Mouse (Mus musculus) kidney, adult 2 months (tissue): Measurements from ENCODE around the gene Dlat.

Experiments used
- CTCF ChIP-seq: fragments of 200-500 bp; conservative IDR thresholded peaks from 2 replicates; pipeline ENCODE4 v1.5.1; 2011; ENCODE audit warnings: low read depth, mild to moderate bottlenecking, control low read depth, low read length, moderate library complexity, mixed read lengths; ENCODE audit not compliant: insufficient read depth, insufficient read length
- POLR2A ChIP-seq: fragments of 200-500 bp; IDR thresholded peaks from one replicate; pipeline ENCODE4 v1.6.1; 2011; ENCODE audit warnings: low read depth, low read length, control low read depth

DNA sequence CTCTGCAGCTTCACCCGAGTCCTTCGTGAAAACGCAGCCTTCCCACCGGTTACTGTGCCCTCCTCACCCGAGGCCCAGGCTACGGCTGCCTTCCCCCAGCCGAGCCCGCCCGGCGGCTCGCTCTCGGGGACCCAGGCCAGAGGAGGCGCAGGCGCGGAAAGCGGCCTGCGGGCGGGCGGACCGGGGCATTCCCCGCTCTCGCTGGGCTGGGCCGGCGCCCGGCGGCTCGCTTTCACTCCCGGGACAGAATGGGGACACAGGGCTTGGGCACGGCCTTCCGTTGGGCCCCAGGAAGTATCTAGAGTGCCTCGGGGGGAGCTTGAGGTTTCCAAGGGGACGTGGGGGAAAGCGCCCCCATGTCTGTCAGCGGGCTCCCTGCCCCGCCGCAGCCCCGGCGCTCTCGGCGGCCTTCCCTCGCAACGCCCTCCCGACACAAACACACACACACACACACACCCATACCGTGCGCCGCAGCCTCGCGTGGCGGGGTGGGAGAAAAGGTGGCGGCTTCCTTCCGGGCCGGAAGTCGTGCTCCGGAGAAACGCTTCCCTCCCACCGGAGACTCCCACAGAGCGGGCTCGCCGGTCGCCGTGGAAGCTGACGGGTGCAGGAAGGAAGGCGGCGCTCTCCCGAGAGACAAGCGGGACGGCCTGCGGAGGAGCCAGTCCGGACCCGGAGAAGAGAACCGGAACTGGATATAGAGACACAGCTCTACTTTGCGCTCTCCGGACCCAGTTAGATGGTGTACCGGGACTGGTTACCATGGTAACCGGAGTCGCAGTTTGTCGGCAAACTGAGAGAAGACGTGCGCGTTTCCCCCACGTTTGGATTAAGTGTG lies 42.6 kb downstream of the Dlat start, which contains the start of the genes Pih1d2 and Nkapd1:
- TF ChIP-seq POLR2A (no peak), CTCF (no peak)
